Mouse (Mus musculus) midbrain, embryonic 10.5 days (tissue): ENCODE results near the gene Map3k4. TPM values are rescaled to one million over a fixed set of nuclear protein-coding genes. Genes with fewer than 3 reads are reported as not detected.
"Not testable (repeated sequence)": the region's sequence is repeated elsewhere in the genome, so short reads cannot be mapped to it uniquely, and the experiment has no call there.

Source experiments
- DNase-seq: peaks from one replicate; pipeline ENCODE4 v3.0.0-alpha.2; 2017; ENCODE audit warnings: low spot score
- H3K27ac ChIP-seq: fragments of 300-500 bp; sonication (generic); replicated peaks from 2 replicates; pipeline ENCODE4 v1.5.1; 2016; ENCODE audit warnings: mild to moderate bottlenecking
- H3K27me3 ChIP-seq: fragments of 300-500 bp; sonication (generic); 2 replicates; pipeline ENCODE4 v1.6.1; 2016; ENCODE audit warnings: low read depth, mild to moderate bottlenecking; ENCODE audit not compliant: poor library complexity, severe bottlenecking
- H3K36me3 ChIP-seq: fragments of 300-500 bp; sonication (generic); 2 replicates; pipeline ENCODE4 v1.6.1; 2016; ENCODE audit warnings: mild to moderate bottlenecking, moderate library complexity
- H3K4me1 ChIP-seq: fragments of 300-500 bp; sonication (generic); 2 replicates; pipeline ENCODE4 v1.6.1; 2016
- H3K4me3 ChIP-seq: fragments of 300-500 bp; sonication (generic); 2 replicates; pipeline ENCODE4 v1.5.1; 2016; ENCODE audit warnings: mild to moderate bottlenecking, moderate library complexity
- H3K9me3 ChIP-seq: fragments of 300-500 bp; sonication (generic); replicated peaks from 2 replicates; pipeline ENCODE4 v1.6.1; 2016; ENCODE audit warnings: mild to moderate bottlenecking
- WGBS: fragments of 180-500 bp; shearing (Covaris S2); methylation state at CpG from one replicate; pipeline ENCODE4 v1.1.7; 2016; 5-methylcytosine and 5-hydroxymethylcytosine counted together
- polyA plus RNA-seq: library from polyadenylated mRNA; unstranded; fragments of >200 nt; fragmentation: Nextera tagmentation; extraction: Ambion mirVana; gene quantifications from 2 replicates; pipeline ENCODE4 v1.2.1, GENCODE M21; 2016

The Map3k4 gene
- polyA plus RNA-seq, 1 experiment from 2014 or later = 45.3 TPM

DNA sequence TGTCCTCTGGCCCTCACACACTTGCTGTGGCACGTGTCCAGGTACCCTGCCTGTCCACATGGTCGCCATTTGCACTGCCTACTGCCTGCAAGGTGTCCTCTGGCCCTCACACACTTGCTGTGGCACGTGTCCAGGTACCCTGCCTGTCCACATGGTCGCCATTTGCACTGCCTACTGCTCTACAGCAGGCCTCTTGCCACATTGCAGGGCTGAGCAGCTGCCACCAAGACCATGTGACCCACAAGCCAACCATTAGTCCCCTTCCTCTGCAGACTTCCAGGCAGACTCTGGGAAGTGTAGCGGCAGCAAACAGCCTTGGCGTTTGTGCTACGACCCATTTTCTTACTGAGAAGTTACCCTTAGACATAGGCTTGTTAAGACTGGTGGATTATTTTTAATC is 94.0 kb downstream of the Map3k4 start:
- WGBS = 94% methylated on average over 6 of the region's 7 CpGs
- not testable (repeated sequence) for H3K27me3 ChIP-seq, H3K27ac ChIP-seq, H3K4me3 ChIP-seq, DNase-seq, H3K4me1 ChIP-seq, H3K9me3 ChIP-seq
- peaks cover 78% of the 10 kb centered on the region for H3K36me3 ChIP-seq

DNA sequence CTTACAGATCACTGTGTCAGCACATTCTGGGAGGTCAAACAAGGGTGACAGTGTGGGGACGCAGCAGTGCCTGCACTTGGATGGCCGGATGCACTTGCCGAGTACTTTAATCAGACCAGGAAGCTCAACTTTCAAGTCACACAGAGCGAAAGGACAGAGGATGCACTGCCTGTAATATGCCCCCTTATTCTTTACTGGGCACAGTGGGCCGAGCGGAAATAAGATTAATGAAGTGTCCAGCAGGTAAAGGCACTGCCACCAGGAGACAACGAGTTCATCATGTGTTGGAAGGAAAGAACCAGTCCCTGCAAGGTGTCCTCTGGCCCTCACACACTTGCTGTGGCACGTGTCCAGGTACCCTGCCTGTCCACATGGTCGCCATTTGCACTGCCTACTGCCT is 94.5 kb downstream of the Map3k4 start:
- no peak for DNase-seq
- Histone ChIP-seq H3K27ac (no peak overlapping the region), H3K4me1 (no peaks in the 10 kb centered on the region), H3K9me3 (no peaks in the 10 kb centered on the region), H3K4me3 (no peak overlapping the region), H3K36me3 (peaks cover 78% of the 10 kb centered on the region), H3K27me3 (no peaks in the 10 kb centered on the region)
- WGBS = 84% methylated on average over 9 of the region's 9 CpGs

DNA sequence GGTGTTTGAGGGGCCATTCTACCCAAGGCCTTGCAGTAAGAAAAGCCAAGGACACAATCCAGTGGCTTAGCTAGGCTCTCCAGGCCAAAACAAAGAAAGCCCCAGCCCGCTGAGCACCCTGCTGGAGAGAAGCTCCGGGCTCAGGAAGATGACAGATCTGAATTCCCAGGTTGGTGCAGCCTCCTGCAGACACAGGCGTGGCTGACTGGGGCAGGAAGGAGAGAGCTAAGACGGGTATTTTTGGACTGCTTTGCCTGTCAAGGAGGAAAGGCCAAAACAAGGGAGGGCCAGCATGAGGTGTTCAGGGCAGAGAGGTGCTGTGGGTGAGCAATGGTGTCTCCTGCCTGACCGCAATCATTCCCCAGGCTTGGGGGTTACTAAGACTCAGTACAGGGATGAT is 94.9 kb downstream of the Map3k4 start:
- WGBS = 27% methylated on average over 5 of the region's 5 CpGs
- H3K4me3 ChIP-seq = no peak overlapping the region
- no peaks in the 10 kb centered on the region for H3K27me3 ChIP-seq
- no peaks in the 10 kb centered on the region for H3K4me1 ChIP-seq
- no peak for DNase-seq
- no peak overlapping the region for H3K27ac ChIP-seq
- no peaks in the 10 kb centered on the region for H3K9me3 ChIP-seq
- peaks cover 78% of the 10 kb centered on the region for H3K36me3 ChIP-seq

DNA sequence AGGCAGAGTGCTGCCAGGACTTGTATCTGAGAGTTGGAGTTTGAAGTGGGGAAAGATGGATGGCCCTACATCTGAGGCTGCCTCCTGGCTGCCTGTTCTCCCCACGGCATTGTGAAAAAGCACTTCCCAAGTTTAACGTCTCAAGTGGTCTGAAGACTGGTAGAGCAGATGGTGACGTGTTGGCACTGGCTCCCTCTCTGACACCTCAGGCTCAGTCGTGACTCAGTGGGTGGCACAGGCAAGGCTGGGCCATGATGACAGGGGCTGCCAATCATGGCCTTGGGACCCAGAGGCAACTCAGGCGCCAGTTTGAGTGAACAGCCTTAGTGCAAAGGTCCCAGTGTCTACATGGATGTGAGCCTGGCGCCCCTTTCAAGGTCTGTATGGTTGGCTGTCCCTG is 96.7 kb downstream of the Map3k4 start:
- no peak for DNase-seq
- H3K27ac ChIP-seq = no peak overlapping the region
- H3K27me3 ChIP-seq = no peaks in the 10 kb centered on the region
- H3K4me3 ChIP-seq = no peak overlapping the region
- peaks cover 78% of the 10 kb centered on the region for H3K36me3 ChIP-seq
- no peaks in the 10 kb centered on the region for H3K9me3 ChIP-seq
- WGBS = 85% methylated on average over 6 of the region's 6 CpGs
- H3K4me1 ChIP-seq = peaks cover 3% of the 10 kb centered on the region; the same call in 1 of the 2 replicates

DNA sequence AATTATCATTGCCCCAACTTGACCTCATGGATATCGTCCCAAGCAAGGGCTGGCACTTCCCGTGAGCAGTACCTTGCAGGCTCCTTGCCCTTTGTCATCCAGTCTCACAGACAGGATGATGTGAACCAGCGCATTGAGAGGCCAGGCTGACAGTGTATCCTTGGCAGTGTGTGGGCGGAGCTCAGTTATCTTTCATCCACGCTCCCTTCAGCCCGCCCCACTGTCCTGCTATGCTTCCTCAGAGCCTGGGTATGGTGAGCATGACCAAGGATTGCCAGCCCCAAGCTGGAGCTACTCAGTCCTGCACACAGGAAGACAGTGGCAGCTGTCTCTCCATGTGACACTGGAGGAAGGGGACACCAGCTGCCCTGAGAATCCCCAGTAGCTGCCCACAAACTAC is 102.4 kb downstream of the Map3k4 start:
- H3K27ac ChIP-seq = no peak overlapping the region
- no peaks in the 10 kb centered on the region for H3K9me3 ChIP-seq
- peaks cover 100% of the 10 kb centered on the region for H3K36me3 ChIP-seq
- H3K4me3 ChIP-seq = no peak overlapping the region
- H3K27me3 ChIP-seq = no peaks in the 10 kb centered on the region
- WGBS = 87% methylated on average over 6 of the region's 6 CpGs
- H3K4me1 ChIP-seq = peaks cover 3% of the 10 kb centered on the region; the same call in 1 of the 2 replicates
- DNase-seq = no peak

DNA sequence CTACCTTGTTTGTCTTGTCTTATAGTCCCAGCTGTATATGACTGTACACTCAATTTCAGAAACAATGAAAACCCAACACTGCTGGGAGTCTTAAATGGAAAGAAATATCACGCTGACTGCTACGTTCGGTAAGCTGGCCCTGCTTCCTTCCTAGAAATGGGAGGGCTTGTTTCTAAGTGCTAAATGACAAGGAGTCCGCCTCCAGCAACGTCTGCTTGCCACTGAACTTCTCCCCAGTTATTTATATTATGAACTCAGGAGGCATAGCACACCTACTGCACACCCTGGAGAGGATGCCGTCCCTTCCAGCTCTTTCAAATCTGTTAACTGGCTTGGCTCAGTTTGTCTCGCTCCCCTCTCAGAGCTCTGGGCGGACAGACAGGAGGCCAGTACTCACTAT is 105.2 kb downstream of the Map3k4 start:
- no peaks in the 10 kb centered on the region for H3K27me3 ChIP-seq
- no peaks in the 10 kb centered on the region for H3K9me3 ChIP-seq
- H3K36me3 ChIP-seq = peaks cover 83% of the 10 kb centered on the region
- H3K4me3 ChIP-seq = no peak overlapping the region
- no peak for DNase-seq
- H3K4me1 ChIP-seq = peaks cover 1% of the 10 kb centered on the region; the same call in 1 of the 2 replicates
- WGBS = 92% methylated on average over 8 of the region's 8 CpGs
- no peak overlapping the region for H3K27ac ChIP-seq

DNA sequence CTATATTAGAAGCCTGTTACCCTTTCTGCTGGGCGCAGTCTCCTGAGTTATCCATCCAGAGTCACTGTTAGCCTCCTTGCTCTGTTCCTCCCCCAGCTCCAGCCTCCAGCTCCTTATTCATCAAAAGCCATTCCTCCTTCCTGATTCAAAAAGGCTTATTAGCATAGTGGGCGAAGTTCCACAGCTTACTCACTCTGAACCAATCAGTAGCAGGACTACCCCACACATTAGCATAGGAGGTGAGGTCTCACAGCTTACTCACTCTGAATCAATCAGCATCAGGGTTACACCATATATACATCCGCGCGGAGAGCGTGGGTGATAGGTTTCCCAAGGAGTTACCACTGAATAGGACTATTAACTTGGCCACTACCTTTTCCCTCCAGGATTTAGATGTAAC is 106.3 kb downstream of the Map3k4 start:
- 88% methylated on average over 6 of the region's 6 CpGs for WGBS
- Histone ChIP-seq H3K27ac (no peak overlapping the region), H3K4me3 (no peak overlapping the region), H3K4me1 (peaks cover under 1% of the 10 kb centered on the region; the same call in 1 of the 2 replicates), H3K36me3 (peaks cover 72% of the 10 kb centered on the region), H3K27me3 (no peaks in the 10 kb centered on the region), H3K9me3 (no peaks in the 10 kb centered on the region)
- no peak for DNase-seq

DNA sequence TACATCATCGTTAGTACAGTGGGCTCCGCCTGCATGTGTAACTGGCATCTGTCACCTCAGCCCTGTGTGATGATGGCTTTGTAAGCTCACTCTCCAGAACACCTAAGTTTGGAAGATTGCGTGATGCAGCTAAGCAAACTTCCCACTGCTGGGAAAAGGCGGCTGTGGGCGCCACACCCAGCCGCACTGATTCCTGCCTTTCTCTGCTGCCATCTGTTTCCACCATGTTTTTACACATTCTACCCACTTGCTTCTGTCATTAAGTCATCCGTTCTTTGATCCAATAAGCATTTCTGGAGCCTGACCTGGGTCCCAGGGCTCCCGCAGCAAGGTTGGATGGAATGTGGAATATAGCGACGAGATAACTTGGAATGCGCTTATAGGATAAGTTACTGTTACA is 106.7 kb downstream of the Map3k4 start:
- no peaks in the 10 kb centered on the region for H3K27me3 ChIP-seq
- H3K27ac ChIP-seq = no peak overlapping the region
- no peaks in the 10 kb centered on the region for H3K9me3 ChIP-seq
- H3K4me3 ChIP-seq = no peak overlapping the region
- peaks cover 67% of the 10 kb centered on the region for H3K36me3 ChIP-seq
- H3K4me1 ChIP-seq = peaks cover 5% of the 10 kb centered on the region
- DNase-seq = no peak
- 96% methylated on average over 11 of the region's 11 CpGs for WGBS

DNA sequence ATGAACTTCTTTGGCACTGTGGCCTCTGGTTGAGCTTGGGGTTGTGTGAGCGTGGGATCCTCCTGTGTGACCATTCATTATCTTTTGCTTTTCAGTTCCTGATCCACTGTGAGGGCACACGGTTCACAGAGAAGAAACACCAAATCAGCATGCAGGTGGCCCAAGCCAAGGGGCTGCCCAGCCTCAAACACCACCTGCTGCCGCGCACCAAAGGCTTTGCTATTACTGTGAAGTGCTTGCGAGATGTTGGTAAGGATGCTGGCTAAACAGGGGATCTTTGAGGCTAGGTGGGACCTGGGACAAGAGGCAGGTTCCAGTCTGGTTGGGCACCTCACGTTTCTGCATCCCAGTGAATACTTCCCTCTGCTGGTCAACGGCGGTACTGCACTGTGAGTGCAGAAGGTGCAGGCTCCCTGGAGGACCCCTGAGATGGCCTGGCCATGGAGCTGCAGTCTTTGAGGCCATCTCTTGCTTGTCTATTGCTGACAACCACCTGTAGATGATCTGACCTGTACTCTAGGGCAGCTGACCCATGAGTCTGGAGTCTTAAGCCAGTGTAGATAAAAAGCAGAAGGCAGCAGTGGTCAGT is 108.0 kb downstream of the Map3k4 start:
- Histone ChIP-seq H3K27ac (no peak overlapping the region), H3K4me1 (peaks cover 14% of the 10 kb centered on the region), H3K27me3 (no peaks in the 10 kb centered on the region), H3K36me3 (peaks cover 57% of the 10 kb centered on the region), H3K9me3 (no peaks in the 10 kb centered on the region), H3K4me3 (no peak overlapping the region)
- 42% methylated on average over 8 of the region's 8 CpGs for WGBS
- DNase-seq = peak; percentile 83

DNA sequence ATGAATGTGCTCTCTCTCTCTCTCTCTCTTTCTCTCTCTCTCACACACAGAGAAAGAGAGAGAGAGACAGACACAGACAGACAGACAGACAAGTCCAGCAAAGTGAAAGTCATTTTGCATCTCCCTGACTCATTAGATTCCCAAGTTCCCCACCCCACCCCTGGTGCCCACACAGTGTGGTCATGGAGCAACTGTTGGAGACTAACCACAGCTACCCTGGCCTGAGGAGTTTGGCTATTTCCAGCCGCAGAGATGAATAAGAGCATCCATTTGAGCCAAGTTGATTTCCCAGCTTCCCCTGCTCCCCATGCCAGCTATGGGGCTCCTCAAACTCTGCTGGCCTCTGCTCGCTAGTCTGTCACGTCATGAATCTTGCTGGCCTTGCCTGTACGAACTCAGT is 109.1 kb downstream of the Map3k4 start:
- H3K4me1 ChIP-seq = peaks cover 22% of the 10 kb centered on the region
- WGBS = 90% methylated on average over 4 of the region's 4 CpGs
- no peak for DNase-seq
- no peaks in the 10 kb centered on the region for H3K27me3 ChIP-seq
- no peak overlapping the region for H3K4me3 ChIP-seq
- no peak overlapping the region for H3K27ac ChIP-seq
- H3K36me3 ChIP-seq = peaks cover 45% of the 10 kb centered on the region
- no peaks in the 10 kb centered on the region for H3K9me3 ChIP-seq

DNA sequence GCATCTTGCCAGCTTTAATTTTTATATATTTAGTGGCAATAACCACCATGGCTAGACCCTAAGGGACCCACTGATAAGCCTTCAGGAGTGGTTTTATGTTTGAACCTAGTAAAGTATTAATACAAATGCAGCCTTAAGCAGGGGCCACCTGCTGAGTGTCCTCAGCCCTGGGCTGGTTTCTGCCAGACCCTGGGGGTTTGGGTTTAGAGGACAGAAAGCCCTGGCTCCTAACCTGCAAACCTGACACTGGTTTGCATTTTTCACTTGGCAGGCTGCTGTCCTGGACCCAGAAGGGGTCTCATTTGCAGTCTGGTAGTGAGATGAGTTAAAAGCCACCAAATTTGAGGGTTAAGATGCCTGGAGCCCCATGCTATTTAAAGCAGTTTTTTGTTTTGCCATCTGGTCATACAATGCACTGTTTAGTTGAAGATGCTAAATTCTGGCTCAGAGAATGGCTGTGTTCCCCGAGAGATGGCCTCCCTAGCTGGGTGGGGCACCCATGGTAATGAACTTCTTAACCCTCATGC is 111.5 kb downstream of the Map3k4 start:
- peaks cover 24% of the 10 kb centered on the region for H3K36me3 ChIP-seq
- no peaks in the 10 kb centered on the region for H3K9me3 ChIP-seq
- WGBS = 66% methylated on average over 1 of the region's 1 CpGs
- H3K4me3 ChIP-seq = no peak overlapping the region
- H3K4me1 ChIP-seq = peaks cover 29% of the 10 kb centered on the region
- no peaks in the 10 kb centered on the region for H3K27me3 ChIP-seq
- DNase-seq = no peak
- 0 out of 2 replicates have a peak overlapping the region, but pooled peaks have one; percentile 46 for H3K27ac ChIP-seq

DNA sequence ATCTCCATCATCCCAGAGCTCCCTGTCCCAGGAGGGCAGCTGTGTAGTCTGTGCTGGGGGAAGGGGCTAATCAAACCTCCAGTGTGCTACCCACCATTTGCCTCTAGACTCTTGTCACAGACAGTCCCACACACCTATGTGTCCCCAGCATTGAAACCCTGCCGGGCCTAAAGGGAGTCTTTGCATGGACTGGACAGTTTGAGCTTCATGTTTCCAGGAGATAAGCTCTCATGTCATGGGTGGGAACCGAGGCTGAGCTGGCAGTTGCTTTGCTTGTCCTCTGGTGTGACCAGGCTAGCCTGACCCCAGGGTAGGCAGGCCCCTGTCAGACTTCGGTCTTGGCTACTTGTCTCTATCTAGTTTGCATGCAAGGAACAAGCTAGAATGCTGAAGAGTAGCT is 112.3 kb downstream of the Map3k4 start:
- no peak for DNase-seq
- WGBS = 77% methylated on average over 3 of the region's 3 CpGs
- Histone ChIP-seq H3K36me3 (peaks cover 16% of the 10 kb centered on the region), H3K4me3 (no peak overlapping the region), H3K9me3 (no peaks in the 10 kb centered on the region), H3K27ac (peak overlapping the region; percentile 61), H3K4me1 (peaks cover 29% of the 10 kb centered on the region), H3K27me3 (no peaks in the 10 kb centered on the region)

DNA sequence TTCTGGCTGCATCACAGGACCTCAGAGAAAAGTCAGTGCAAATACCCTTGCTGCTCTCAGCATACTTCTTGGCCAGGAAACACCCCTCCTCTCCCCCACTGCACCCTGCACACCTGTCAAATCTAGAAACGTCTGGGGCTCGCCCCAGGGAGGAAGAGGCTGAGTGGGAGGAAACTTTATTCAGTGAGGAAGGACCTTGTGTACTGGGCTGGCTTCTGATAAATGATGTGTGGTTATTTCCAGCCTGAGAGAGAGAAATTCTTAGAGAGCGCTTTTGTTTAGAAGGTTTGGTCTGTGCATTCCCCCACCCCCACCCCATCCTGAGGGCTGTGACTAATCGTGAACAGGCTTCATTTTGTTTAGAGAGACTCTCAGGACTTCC is 112.9 kb downstream of the Map3k4 start:
- Histone ChIP-seq H3K27me3 (no peaks in the 10 kb centered on the region), H3K9me3 (no peaks in the 10 kb centered on the region), H3K27ac (peak overlapping the region; percentile 61; the same call in 1 of the 2 replicates), H3K4me3 (no peak overlapping the region), H3K36me3 (peaks cover 13% of the 10 kb centered on the region), H3K4me1 (peaks cover 29% of the 10 kb centered on the region)
- WGBS = 57% methylated on average over 4 of the region's 4 CpGs
- DNase-seq = no peak
